Mouse (Mus musculus) adrenal gland, postnatal 0 days (tissue): ENCODE results near the gene Slc6a16. TPM values are rescaled to one million over a fixed set of nuclear protein-coding genes. Genes with fewer than 3 reads are reported as not detected.

Experiments
- polyA plus RNA-seq: library from polyadenylated mRNA; unstranded; fragments of >200 nt; fragmentation: Nextera tagmentation; extraction: Ambion mirVana; gene quantifications from 2 replicates; pipeline ENCODE4 v1.2.1, GENCODE M21; 2015

The Slc6a16 gene
- 0.08 TPM in 1 of 2 replicates, not detected in the other for polyA plus RNA-seq

DNA sequence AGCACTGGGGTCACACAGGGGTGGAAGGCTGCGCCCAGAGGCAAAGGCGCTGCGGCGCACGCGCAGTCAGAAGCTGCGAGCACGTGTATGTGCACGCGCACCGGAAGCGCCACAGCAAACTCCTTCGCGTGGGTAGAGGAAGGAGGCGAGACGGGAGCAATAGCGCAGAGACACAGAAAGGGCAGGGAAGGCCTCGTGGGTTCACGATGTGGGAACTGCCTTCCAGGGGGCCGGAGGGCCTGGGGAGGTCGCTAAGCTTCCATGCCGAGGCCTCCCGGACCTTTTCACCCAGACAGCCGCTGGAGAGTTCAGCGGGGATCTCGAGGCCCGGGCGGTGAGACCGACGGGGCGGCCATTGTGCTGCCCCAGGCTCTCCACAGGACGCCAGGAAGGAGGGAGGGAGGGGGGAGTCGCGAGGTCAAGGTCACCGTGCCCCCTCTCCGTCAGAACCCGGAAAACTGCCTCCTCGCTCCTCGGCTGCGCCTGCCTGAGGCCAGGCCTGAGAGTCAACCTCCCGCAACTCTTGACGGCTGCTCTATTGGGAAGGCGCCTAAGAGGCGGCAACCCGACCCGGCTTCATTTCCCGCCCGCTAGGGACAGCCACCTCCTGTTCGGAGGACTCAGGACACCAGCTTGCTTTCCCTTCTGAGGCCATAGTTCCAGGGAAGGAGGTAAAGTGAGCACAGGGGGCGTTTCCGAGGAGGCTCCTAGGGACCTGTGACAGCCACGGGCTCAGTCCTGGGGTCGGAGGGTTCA, at the start of gene Slc6a16:
TSS of gene Slc6a16 (plus strand) at position 453 of the 756 bp plus-strand sequence.

DNA sequence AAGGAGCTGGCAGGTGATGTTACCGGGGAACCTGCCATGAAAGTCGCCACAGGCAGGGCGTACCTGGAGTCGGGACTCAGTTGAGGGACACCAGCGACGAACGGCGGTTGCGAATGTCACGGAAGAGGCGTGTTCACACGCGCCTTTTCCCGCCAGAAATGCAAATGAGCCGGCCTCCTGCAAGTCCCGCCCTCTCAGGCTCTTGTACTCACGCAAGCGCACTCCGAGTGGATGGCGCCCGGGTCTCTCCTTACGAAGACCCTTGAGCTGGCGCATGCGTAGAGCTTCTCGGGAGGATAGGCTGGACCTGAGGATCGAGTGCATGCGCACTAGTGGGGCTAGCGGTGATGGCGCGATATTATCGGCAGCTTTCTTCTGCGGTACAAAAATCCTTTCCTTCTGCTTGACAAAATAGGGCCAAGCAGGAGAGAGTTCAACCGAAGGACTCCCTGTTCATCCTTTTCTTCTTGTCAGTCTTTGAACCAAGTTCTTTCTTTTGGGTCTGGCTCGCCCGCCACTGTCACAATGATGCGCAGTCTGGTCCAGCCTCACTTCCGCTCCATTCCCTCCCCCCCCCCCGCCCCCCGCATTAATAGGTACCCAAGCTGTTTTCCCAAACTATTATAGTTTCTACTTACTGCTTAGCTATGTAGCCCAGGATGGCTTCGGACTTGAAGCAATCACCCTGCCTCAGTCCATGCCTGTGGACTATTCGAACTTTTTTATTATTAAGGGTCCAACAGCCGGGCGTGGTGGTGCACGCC, 36.3 kb upstream of the Slc6a16 start, which contains the start of gene Ccdc155:
TSS of gene Ccdc155 (minus strand) at position 513 of the 764 bp plus-strand sequence.

DNA sequence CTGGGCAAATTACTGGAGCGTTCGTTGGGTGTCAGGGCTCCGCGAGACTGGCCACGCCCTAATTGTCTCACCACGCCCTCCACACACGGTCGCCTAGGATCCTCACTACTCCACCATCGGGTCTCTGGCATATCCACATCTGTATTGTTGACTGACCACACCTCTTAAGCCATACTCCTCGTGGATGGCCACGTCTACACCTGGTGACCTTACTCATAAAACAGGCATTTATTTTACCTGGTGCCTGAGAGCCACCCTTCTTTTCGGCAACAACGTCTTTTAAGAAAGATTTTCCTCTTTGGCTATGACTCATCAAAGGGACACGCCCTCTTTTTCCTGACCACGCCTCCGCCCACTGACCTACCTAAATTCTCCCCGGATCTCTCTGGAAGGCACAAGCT, 29.0 kb upstream of the Slc6a16 start, which contains the start of gene Dkkl1:
TSS of gene Dkkl1 (minus strand) at position 297 of the 401 bp plus-strand sequence.

DNA sequence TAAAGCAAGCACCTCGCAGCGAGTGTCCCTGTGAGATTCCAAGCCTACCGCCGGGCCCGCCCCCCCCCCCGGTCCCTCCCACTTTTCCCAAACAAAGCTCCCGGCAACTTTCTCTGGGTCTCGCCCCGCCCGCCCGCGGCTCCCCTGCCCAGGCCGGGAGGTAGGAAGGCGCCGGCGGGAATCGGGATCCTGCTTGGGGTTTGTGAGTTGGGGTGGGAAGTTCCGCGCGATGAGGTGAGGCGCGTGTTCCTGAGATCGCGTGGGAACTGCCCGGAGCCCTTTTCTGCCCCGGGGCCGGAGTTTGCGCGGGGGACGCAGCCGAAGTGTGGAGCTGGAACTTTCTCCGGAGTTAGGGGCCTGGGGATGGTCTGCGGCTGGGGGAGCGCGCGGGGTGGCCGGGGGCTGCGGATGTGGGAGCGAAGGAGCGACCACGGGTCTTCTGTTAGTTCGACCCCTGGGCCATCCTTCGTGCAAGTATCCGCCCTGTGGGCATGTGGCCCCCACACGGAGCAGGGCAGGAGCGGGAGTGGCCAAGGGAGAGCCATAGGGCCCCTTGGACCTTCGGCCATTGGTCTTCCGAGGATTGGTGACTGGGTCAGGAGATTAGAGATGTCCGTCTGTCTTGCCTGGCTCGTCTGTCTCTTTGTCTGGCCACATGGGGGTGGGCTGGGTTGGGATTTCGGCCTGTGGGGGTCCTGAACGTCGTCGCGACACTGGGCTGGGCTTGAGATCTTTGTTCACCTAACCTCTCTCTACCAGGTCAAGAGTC, 25.0 kb upstream of the Slc6a16 start, which contains the start of gene Tead2:
TSS of gene Tead2 (plus strand) at position 81 of the 769 bp plus-strand sequence.

DNA sequence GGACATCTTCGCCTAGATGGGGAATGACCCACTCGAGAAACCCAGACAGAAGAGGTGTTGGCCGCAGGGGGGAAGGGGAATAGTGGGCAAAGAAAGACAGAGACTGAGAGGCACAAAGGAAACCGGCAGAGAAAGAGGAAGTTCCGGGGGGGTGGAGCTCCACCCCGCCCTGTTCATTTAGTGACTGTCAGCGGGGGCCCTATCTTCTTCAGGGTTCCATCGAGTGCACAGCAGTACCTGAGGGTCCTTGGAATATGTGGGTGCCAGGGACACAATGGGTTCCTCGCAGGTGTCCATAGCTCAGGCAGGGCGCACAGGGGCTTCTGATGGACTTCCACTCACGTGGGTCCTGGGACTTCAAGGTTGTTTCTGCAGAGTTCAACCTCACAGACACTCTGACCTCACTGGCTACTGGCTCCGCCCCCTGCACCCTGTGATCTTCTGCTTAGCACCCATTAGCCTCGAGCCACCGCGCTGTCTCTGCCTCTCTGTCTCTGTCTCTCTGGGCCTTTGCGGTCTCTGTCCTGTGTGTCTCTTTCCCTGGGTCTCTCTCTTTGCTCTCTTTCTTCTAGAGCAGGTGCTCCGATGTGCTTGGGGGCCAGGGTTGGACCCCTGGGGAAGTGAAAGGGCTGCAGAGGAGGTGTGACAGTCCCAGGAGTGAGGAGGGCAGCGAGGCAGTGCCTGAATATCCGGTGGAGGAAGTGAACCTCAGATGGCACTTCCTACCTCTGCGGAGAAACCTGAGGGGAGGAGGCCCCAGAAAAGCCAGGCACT, 2.0 kb upstream of the Slc6a16 start, which contains the start of gene Cd37:
TSS of gene Cd37 (minus strand) at position 393 of the 774 bp plus-strand sequence.

DNA sequence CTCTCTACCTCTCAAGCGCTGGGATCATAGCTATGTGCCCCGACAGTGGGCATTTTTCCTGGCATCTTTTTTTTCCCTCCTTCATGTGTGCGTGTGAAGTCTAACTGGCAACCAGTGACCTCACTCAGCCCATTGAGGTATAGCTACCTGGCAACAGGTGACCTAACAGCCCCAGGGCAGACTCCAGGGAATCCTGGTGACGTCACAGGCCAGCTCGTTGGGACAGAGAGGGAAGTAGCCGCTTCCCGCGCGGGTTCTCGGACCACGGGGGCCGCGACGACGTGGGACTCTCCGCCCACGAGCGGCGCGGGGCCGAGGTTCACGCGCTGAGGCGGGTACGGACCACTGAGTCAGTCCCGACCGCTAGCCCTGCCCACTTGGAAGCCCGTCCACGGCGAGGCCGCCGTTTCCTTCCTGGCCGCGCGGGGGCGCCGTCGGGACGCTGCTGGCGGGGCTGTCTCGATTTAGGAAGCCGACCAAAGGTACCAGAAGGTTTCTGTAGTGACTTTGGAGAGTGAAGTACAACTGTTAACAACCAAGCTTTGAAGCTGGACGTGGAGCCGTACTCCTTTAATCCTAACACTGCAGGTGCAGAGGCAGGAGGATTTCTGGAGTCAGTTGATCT, 36.4 kb downstream of the Slc6a16 start, which contains the start of gene Slc6a21:
TSS of gene Slc6a21 (plus strand) at position 378 of the 625 bp plus-strand sequence.

Other genes with a start within 250 kb of the Slc6a16 start
- 56.9 and 79.7 TPM in 2 replicates for gene Irf3, start 243.4 kb upstream of the Slc6a16 start, polyA plus RNA-seq
- 16.6 and 25.4 TPM in 2 replicates for gene Bcl2l12, start 242.4 kb upstream of the Slc6a16 start, polyA plus RNA-seq
- gene Scaf1, start 224.7 kb upstream of the Slc6a16 start, polyA plus RNA-seq: 25.1 and 26.8 TPM in 2 replicates
- 69.9 and 80.5 TPM in 2 replicates for gene Rras, start 223.1 kb upstream of the Slc6a16 start, polyA plus RNA-seq
- 4.1 and 6.1 TPM in 2 replicates for gene Prr12, start 188.2 kb upstream of the Slc6a16 start, polyA plus RNA-seq
- 72.0 and 75.6 TPM in 2 replicates for gene Nosip, start 178.7 kb upstream of the Slc6a16 start, polyA plus RNA-seq
- 21.2 and 23.8 TPM in 2 replicates for gene Prrg2, start 178.4 kb upstream of the Slc6a16 start, polyA plus RNA-seq
- gene Rcn3, start 148.9 kb upstream of the Slc6a16 start, polyA plus RNA-seq: 173 and 202 TPM in 2 replicates
- gene Fcgrt, start 137.2 kb upstream of the Slc6a16 start, polyA plus RNA-seq: 193 and 264 TPM in 2 replicates
- gene Rps11, start 116.6 kb upstream of the Slc6a16 start, polyA plus RNA-seq: 1,100 and 1,135 TPM in 2 replicates
- gene Rpl13a, start 112.3 kb upstream of the Slc6a16 start, polyA plus RNA-seq: 1,896 and 3,552 TPM in 2 replicates
- gene Gm45713, start 104.9 kb upstream of the Slc6a16 start, polyA plus RNA-seq: 1.4 and 2.1 TPM in 2 replicates
- gene Flt3l, start 104.7 kb upstream of the Slc6a16 start, polyA plus RNA-seq: 6.1 and 11.0 TPM in 2 replicates
- 67.2 and 75.8 TPM in 2 replicates for gene Pih1d1, start 86.8 kb upstream of the Slc6a16 start, polyA plus RNA-seq
- 25.3 and 34.0 TPM in 2 replicates for gene Aldh16a1, start 86.5 kb upstream of the Slc6a16 start, polyA plus RNA-seq
- gene Slc17a7, start 77.1 kb upstream of the Slc6a16 start, polyA plus RNA-seq: 0.11 and 0.16 TPM in 2 replicates
- gene Gfy, start 61.5 kb upstream of the Slc6a16 start, polyA plus RNA-seq: not detected in 2 replicates
- not detected in 2 replicates for gene Pth2, start 60.1 kb upstream of the Slc6a16 start, polyA plus RNA-seq
- gene Ccdc155, start 36.2 kb upstream of the Slc6a16 start, polyA plus RNA-seq: 0.30 and 0.47 TPM in 2 replicates
- 1.6 and 1.8 TPM in 2 replicates for gene Dkkl1, start 28.9 kb upstream of the Slc6a16 start, polyA plus RNA-seq
- gene Tead2, start 25.3 kb upstream of the Slc6a16 start, polyA plus RNA-seq: 28.7 and 32.9 TPM in 2 replicates
- gene Cd37, start 2.0 kb upstream of the Slc6a16 start, polyA plus RNA-seq: 3.9 and 5.3 TPM in 2 replicates
- not detected in 2 replicates for gene Slc6a21, start 36.4 kb downstream of the Slc6a16 start, polyA plus RNA-seq
- gene Trpm4, start 92.7 kb downstream of the Slc6a16 start, polyA plus RNA-seq: 12.4 and 14.0 TPM in 2 replicates
- 0.54 and 1.4 TPM in 2 replicates for gene Hrc, start 94.2 kb downstream of the Slc6a16 start, polyA plus RNA-seq
- gene Ppfia3, start 125.9 kb downstream of the Slc6a16 start, polyA plus RNA-seq: 2.6 and 3.3 TPM in 2 replicates
- 3.1 and 3.2 TPM in 2 replicates for gene Lin7b, start 129.5 kb downstream of the Slc6a16 start, polyA plus RNA-seq
- 67.6 and 113 TPM in 2 replicates for gene Snrnp70, start 154.7 kb downstream of the Slc6a16 start, polyA plus RNA-seq
- 0.06 and 0.09 TPM in 2 replicates for gene Kcna7, start 164.6 kb downstream of the Slc6a16 start, polyA plus RNA-seq
- gene Ntf5, start 172.6 kb downstream of the Slc6a16 start, polyA plus RNA-seq: 0.44 and 0.46 TPM in 2 replicates
- gene Lhb, start 179.7 kb downstream of the Slc6a16 start, polyA plus RNA-seq: not detected in 2 replicates
- gene Gys1, start 193.8 kb downstream of the Slc6a16 start, polyA plus RNA-seq: 7.8 and 11.6 TPM in 2 replicates
- 45.5 and 60.2 TPM in 2 replicates for gene Ruvbl2, start 197.0 kb downstream of the Slc6a16 start, polyA plus RNA-seq
- 4,437 and 5,089 TPM in 2 replicates for gene Ftl1, start 218.8 kb downstream of the Slc6a16 start, polyA plus RNA-seq
- 172 and 189 TPM in 2 replicates for gene Bax, start 225.8 kb downstream of the Slc6a16 start, polyA plus RNA-seq
- gene Tulp2, start 240.8 kb downstream of the Slc6a16 start, polyA plus RNA-seq: 0.33 and 0.91 TPM in 2 replicates
- gene Gm45808, start 245.7 kb downstream of the Slc6a16 start, polyA plus RNA-seq: 0.35 and 0.77 TPM in 2 replicates
- gene Dhdh, start 247.7 kb downstream of the Slc6a16 start, polyA plus RNA-seq: 9.9 and 22.7 TPM in 2 replicates